Mouse (Mus musculus) C2C12 (cell line): Measurements from ENCODE around the gene Cnn3. TPM values are rescaled to one million over a fixed set of nuclear protein-coding genes. Genes with fewer than 3 reads are reported as not detected.
A peak's percentile ranks its signal among the peaks of the same experiment; 100 is the strongest.

Experiments
- H3K27me3 ChIP-seq: one replicate; pipeline ENCODE4 v1.6.1; 2011; ENCODE audit not compliant: control insufficient read depth, insufficient read depth, insufficient read length
- H3K36me3 ChIP-seq: one replicate; pipeline ENCODE4 v1.6.1; 2011; ENCODE audit not compliant: control insufficient read depth, insufficient read depth
- H3K4me3 ChIP-seq: one replicate; pipeline ENCODE4 v1.5.1; 2011; ENCODE audit warnings: mild to moderate bottlenecking, control low read depth; ENCODE audit not compliant: poor library complexity, insufficient read depth, severe bottlenecking
- H3K79me2 ChIP-seq: one replicate; pipeline ENCODE4 v1.6.1; 2011; ENCODE audit not compliant: control insufficient read depth, insufficient read depth
- H3K79me3 ChIP-seq: one replicate; pipeline ENCODE4 v1.6.1; 2011; ENCODE audit warnings: low read depth, control low read depth
- H3ac ChIP-seq: one replicate; pipeline ENCODE3; 2011; ENCODE audit warnings: low read depth; ENCODE audit not compliant: control insufficient read depth, insufficient read length
- CEBPB ChIP-seq: IDR thresholded peaks from one replicate; pipeline ENCODE4 v1.6.1; 2011; ENCODE audit warnings: low read depth, mild to moderate bottlenecking, control low read depth, moderate library complexity
- CTCF ChIP-seq: IDR thresholded peaks from one replicate; pipeline ENCODE4 v1.5.1; 2011; ENCODE audit not compliant: control insufficient read depth, insufficient read depth, insufficient read length
- FOSL1 ChIP-seq: IDR thresholded peaks from one replicate; pipeline ENCODE4 v1.8.0; 2011; ENCODE audit warnings: mild to moderate bottlenecking, low read length; ENCODE audit not compliant: poor library complexity, insufficient read depth, severe bottlenecking
- MAX ChIP-seq: IDR thresholded peaks from one replicate; pipeline ENCODE4 v1.6.1; 2011; ENCODE audit warnings: mild to moderate bottlenecking, control low read depth
- MYOD1 ChIP-seq: IDR thresholded peaks from one replicate; pipeline ENCODE4 v1.6.1; 2011; ENCODE audit warnings: low read depth; ENCODE audit not compliant: control insufficient read depth, insufficient read length
- MYOG ChIP-seq: IDR thresholded peaks from one replicate; pipeline ENCODE4 v1.6.1; 2011; ENCODE audit not compliant: control insufficient read depth, insufficient read length; ENCODE audit errors: extremely low read depth
- USF1 ChIP-seq: IDR thresholded peaks from one replicate; pipeline ENCODE4 v1.6.1; 2011; ENCODE audit warnings: low read depth, mild to moderate bottlenecking, control low read depth, moderate library complexity
- polyA plus RNA-seq: library from polyadenylated mRNA; unstranded; fragments of >200 nt; fragmentation: generic; extraction: Trizol; gene quantifications from one replicate; pipeline ENCODE4 v1.2.1, GENCODE M21; 2012; ENCODE audit warnings: missing spikeins

The Cnn3 gene
- polyA plus RNA-seq, 1 experiment, result 362 TPM

- Histone ChIP-seq H3K4me3 (peak overlapping the region; percentile 75), H3K79me2 (peaks cover 55% of the 10 kb centered on the region), H3K79me3 (peaks cover 44% of the 10 kb centered on the region), H3K36me3 (peaks cover 11% of the 10 kb centered on the region), H3K27me3 (no peaks in the 10 kb centered on the region), H3ac (peak overlapping the region; percentile 94)
- TF ChIP-seq MYOD1, result no peak
- no peak for TF ChIP-seq CEBPB
- no peak for TF ChIP-seq MAX
- no peak for TF ChIP-seq MYOG
- TF ChIP-seq CTCF, result peak; percentile 76
Measured at GRCm38 (mm10) chr3:121426621-121427519, 573 bp downstream of the Cnn3 start.

DNA sequence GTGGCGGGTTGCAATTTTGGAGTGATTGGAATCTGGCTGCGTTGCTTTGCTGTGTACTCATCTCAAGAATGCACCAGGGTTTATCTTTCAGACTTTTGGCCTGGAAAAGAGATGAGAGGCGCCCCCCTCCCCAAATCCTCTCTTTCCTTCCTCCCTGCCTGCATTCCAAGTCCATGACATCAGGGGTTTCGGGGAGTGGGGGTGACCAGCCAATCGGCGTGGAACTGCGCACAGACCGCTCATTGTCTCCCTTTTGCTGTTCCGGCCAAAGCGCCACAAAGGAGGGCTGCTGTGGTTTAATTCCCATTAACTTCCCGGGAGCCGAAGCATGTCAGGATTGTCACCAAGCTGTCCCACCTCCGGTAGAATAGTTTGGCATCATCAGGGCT, 1.2 kb downstream of the Cnn3 start:
- H3K79me2 ChIP-seq, result peaks cover 62% of the 10 kb centered on the region
- H3K4me3 ChIP-seq, result peak overlapping the region; percentile 75
- H3K27me3 ChIP-seq, result no peaks in the 10 kb centered on the region
- H3ac ChIP-seq, result peak overlapping the region; percentile 94
- H3K36me3 ChIP-seq, result peaks cover 11% of the 10 kb centered on the region
- peaks cover 50% of the 10 kb centered on the region for H3K79me3 ChIP-seq
- TF ChIP-seq MAX (no peak), MYOG (no peak), MYOD1 (no peak), USF1 (no peak), CEBPB (no peak), CTCF (no peak), FOSL1 (no peak)

- peak overlapping the region; percentile 75 for H3K4me3 ChIP-seq
- H3K27me3 ChIP-seq, result no peaks in the 10 kb centered on the region
- TF ChIP-seq USF1 (no peak), MAX (no peak), FOSL1 (no peak), MYOG (no peak), MYOD1 (no peak), CTCF (no peak), CEBPB (no peak)
- peaks cover 11% of the 10 kb centered on the region for H3K36me3 ChIP-seq
- H3ac ChIP-seq, result peak overlapping the region; percentile 51
- H3K79me2 ChIP-seq, result peaks cover 69% of the 10 kb centered on the region
- H3K79me3 ChIP-seq, result peaks cover 56% of the 10 kb centered on the region
Measured at GRCm38 (mm10) chr3:121428230-121428629, 1.9 kb downstream of the Cnn3 start.

GRCm38 (mm10) chr3:121428696-121429259, 2.5 kb downstream of the Cnn3 start:
- Histone ChIP-seq H3K4me3 (peak overlapping the region; percentile 75), H3K79me3 (peaks cover 62% of the 10 kb centered on the region), H3K79me2 (peaks cover 74% of the 10 kb centered on the region), H3K27me3 (no peaks in the 10 kb centered on the region), H3K36me3 (peaks cover 16% of the 10 kb centered on the region), H3ac (peak overlapping the region; percentile 13)
- TF ChIP-seq USF1 (no peak), MYOD1 (no peak), MAX (no peak), CEBPB (no peak), CTCF (no peak), MYOG (no peak), FOSL1 (no peak)

DNA sequence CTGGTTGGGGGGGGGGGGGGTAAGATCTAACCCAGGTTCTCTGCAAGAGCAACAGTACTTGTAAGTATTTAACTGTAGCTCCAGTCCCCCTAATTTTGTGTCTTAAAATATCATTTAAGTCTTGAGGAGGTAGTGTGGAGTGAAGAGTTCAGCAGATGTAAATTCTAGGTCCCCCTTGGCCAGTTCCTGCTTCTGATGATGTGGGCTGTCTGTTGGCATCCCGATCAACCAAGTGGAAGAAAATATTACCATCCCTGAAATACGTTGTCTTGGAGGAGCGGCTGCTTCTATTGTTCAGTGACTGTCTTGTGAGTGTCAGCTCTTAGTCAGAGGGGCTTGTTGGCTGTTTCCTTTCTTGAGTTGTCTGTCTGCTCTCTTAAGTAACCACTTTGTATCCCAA, 3.2 kb downstream of the Cnn3 start:
- no peak overlapping the region for H3ac ChIP-seq
- peaks cover 19% of the 10 kb centered on the region for H3K36me3 ChIP-seq
- peaks cover 68% of the 10 kb centered on the region for H3K79me3 ChIP-seq
- H3K27me3 ChIP-seq, result no peaks in the 10 kb centered on the region
- no peak overlapping the region for H3K4me3 ChIP-seq
- peaks cover 81% of the 10 kb centered on the region for H3K79me2 ChIP-seq
- TF ChIP-seq CEBPB (no peak), USF1 (no peak), MAX (no peak), CTCF (no peak), MYOD1 (no peak), MYOG (no peak), FOSL1 (no peak)
